Mouse (Mus musculus): Measurements from ENCODE around the gene Txndc17.

DNA sequence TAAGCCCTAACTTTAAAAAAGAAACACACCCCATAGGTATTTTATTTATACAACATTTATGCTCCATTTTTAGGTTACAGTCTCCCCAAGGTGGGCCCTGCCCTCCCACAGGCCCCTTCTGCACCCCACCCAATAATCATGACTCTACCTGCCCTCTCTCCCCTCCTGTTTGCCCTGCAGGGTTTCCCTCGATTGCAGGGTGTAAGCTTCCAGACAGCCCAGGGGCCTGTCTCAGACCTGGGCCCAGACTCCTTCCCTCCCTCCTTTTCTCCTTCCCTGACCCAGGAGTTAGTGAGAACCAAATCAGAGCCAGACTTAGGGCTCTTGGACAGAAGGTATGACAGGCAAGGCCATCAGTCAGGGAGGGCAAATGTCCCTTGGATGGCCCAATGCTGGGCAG is 25.6 kb downstream of the Txndc17 start:
- TF ChIP-seq CTCF (IDR thresholded peaks at IDR 0.05; ENCODE audit: borderline replicate concordance, extremely low read depth, insufficient read depth, insufficient read length) (no peak), POLR2A (IDR thresholded peaks at IDR 0.05; ENCODE audit: borderline replicate concordance, extremely low read depth, insufficient read depth, insufficient read length, poor library complexity, severe bottlenecking) (no peak)
